Mouse (Mus musculus) spleen, adult 2 months (tissue): ENCODE measurements around the gene Pak7.

Experiments
- CTCF ChIP-seq: fragments of 200-500 bp; IDR thresholded peaks from 2 replicates; pipeline ENCODE4 v1.5.1; 2011; ENCODE audit warnings: mild to moderate bottlenecking, inconsistent platforms; ENCODE audit not compliant: insufficient read depth, insufficient read length, insufficient replicate concordance; ENCODE audit errors: extremely low read depth
- POLR2A ChIP-seq: fragments of 200-500 bp; IDR thresholded peaks from 2 replicates; pipeline ENCODE4 v1.6.1; 2011; ENCODE audit warnings: low read depth, low read length, inconsistent platforms

DNA sequence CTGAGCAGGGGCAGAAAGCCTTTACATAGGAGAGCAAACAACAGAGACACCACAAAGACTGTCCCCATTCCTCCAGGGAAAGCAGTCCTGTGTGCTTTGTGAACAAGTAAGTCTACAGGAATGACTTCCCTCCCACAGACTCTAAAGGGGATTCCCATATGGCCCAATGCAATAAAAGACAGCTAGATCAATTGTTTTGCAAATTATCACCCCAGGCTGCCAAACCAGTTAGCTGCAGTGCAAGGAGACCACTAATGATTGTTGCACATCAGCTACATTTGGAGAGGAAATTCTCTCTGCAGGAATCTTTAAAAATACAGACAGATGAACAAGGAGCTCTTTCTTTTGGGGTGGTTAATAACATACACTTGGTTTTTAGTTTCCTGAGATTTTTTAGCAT, 280.2 kb downstream of the Pak7 start:
- TF ChIP-seq CTCF (no peak), POLR2A (no peak)
